Mouse (Mus musculus) embryonic stem cell, embryonic (primary cell): ENCODE data around the gene Gm20388.

Source experiments
- CTCF ChIA-PET, 4 experiments: fragments of 300-600 bp in 2 of 4; fragments of 350-600 bp in 2 of 4; sonication (Branson Sonifier 250); formaldehyde crosslinking; loops; one replicate each; lab custom pipeline; 2022; ENCODE audit warnings: inconsistent platforms in 2 of 4; lab: Charles Lee
- POLR2A ChIA-PET, 4 experiments: fragments of 300-600 bp in 2 of 4; fragments of 350-600 bp in 2 of 4; sonication (Branson Sonifier 250); formaldehyde crosslinking; loops; one replicate each; lab custom pipeline; 2022; ENCODE audit warnings: antibody characterized with exemption in 4 of 4, inconsistent platforms in 1 of 4; lab: Charles Lee

Gene Gm20388

GRCm38 (mm10) chr8:120476711-120477575 lies 566.3 kb downstream of the Gm20388 start:
- ChIA-PET POLR2A (interaction anchor here in 3 of 4 experiments (0.6 to 2.7 kb wide), 10 partner anchors 10 to 85 kb away, joined by 3 to 14 read pairs (median 3); no protein-coding TSS in a partner anchor), CTCF (interaction anchor here (0.5 to 1.0 kb wide), 10 partner anchors 8 to 195 kb away, joined by 3 to 8 read pairs (median 4); partner anchors contain the start of gene Gins2 (in 1 of the 4))

- POLR2A ChIA-PET, result interaction anchor here in 2 of 4 experiments (1.0 to 1.8 kb wide), 9 partner anchors 8 to 70 kb away, joined by 3 to 9 read pairs (median 3); no protein-coding TSS in a partner anchor
Observed at GRCm38 (mm10) chr8:120478754-120479153, 568.1 kb downstream of the Gm20388 start.

GRCm38 (mm10) chr8:120479691-120480090 lies 569.0 kb downstream of the Gm20388 start:
- CTCF ChIA-PET, result interaction anchor here in 2 of 4 experiments (0.6 to 1.6 kb wide), 3 partner anchors 9 to 81 kb away, joined by 4 to 7 read pairs (median 6); no protein-coding TSS in a partner anchor

More at GRCm38 (mm10) chr8:120478754-120479153, 568.1 kb downstream of the Gm20388 start:
- CTCF ChIA-PET, result interaction anchor here in 2 of 4 experiments (0.8 to 1.6 kb wide), 4 partner anchors 8 to 48 kb away, joined by 3 to 6 read pairs (median 4); no protein-coding TSS in a partner anchor

DNA sequence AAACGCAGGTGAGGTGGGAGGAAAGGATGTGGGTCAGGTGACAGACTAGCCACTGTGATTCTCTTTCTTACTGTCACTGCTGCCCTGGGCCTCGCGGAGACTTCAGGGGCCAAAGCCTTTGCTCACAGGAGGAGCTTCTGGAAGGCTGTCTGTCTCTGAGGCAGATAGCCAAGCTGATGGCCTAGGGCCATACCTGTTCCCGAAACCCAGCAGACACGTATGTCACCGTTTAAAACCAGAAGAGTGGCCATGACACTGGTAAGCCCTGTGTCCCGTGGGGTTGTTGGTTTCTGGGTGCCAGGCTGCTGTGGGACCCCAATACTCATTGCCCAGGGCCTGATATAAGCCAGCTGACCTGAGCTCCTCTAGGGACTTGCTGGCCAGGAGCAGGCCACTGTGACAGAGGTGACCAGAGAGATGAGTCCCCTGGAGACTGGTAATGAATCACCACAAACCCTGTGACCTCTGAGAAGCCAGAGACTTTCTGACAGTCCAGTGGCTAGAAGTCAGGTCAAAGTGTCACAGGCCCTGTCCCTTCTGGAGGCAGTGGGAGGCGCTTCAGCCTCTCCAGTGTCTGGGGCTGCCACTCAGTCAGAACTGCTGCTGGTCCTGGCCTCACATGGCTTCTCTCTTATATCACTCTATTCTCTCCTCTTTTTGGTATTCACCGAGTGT lies 571.5 kb downstream of the Gm20388 start:
- ChIA-PET CTCF (interaction anchor here in 1 of 4 experiments (0.7 kb wide), 1 partner anchor 53 kb away, joined by 5 read pairs; no protein-coding TSS in a partner anchor), POLR2A (interaction anchor here in 2 of 4 experiments (0.6 to 1.6 kb wide), 2 partner anchors 8 to 436 kb away, joined by 3 to 5 read pairs; no protein-coding TSS in a partner anchor)

More at GRCm38 (mm10) chr8:120479691-120480090, 569.0 kb downstream of the Gm20388 start:
- POLR2A ChIA-PET, result interaction anchor here in 2 of 4 experiments (1.3 to 1.8 kb wide), 3 partner anchors 8 to 14 kb away, joined by 3 to 9 read pairs (median 6); no protein-coding TSS in a partner anchor

DNA sequence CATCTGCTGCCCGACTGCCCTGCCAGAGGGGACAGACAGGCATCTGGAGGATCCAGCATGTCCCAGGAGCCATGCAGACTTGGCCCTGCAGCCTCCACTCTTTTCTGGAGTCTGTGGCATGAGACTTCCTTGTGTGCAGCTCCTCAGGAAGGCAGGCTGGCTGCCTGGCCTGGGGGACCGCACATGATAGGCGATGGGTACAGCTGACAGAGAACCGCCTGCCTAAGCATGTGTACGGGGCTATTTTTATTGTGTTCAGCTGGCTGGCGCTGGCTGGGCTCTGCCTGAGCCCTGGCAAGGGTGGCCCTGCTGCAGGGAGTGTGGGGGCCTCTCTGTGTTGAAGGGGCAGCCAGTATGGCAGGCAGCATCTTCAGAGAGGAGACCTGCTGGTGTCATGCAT lies 573.8 kb downstream of the Gm20388 start:
- ChIA-PET CTCF (no interaction called here), POLR2A (no interaction called here)

DNA sequence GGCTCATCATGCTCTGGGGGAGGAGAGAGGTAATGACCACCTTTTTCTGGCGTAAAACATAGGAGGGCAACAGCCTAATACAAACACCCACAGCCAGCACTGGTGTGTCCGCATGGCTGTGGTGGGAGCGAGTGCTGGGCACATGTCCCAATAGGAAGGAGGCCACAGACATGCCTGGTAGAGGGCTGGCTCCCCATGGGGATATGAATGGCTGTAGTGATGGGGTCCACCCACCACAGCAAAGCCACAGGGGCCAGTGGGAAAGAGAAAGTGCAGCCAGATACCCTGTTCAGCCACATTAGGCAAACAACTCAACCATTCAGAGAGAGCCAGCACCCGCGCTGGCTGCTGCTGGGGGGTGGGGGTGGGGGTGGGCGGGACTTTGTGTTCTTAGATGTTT lies 574.5 kb downstream of the Gm20388 start:
- CTCF ChIA-PET, result interaction anchor here in 2 of 4 experiments (0.7 to 0.8 kb wide), 2 partner anchors 24 to 55 kb away, joined by 3 to 7 read pairs; no protein-coding TSS in a partner anchor
- POLR2A ChIA-PET, result interaction anchor here in 2 of 4 experiments (0.7 to 1.1 kb wide), 2 partner anchors 19 to 77 kb away, joined by 3 to 7 read pairs; no protein-coding TSS in a partner anchor

DNA sequence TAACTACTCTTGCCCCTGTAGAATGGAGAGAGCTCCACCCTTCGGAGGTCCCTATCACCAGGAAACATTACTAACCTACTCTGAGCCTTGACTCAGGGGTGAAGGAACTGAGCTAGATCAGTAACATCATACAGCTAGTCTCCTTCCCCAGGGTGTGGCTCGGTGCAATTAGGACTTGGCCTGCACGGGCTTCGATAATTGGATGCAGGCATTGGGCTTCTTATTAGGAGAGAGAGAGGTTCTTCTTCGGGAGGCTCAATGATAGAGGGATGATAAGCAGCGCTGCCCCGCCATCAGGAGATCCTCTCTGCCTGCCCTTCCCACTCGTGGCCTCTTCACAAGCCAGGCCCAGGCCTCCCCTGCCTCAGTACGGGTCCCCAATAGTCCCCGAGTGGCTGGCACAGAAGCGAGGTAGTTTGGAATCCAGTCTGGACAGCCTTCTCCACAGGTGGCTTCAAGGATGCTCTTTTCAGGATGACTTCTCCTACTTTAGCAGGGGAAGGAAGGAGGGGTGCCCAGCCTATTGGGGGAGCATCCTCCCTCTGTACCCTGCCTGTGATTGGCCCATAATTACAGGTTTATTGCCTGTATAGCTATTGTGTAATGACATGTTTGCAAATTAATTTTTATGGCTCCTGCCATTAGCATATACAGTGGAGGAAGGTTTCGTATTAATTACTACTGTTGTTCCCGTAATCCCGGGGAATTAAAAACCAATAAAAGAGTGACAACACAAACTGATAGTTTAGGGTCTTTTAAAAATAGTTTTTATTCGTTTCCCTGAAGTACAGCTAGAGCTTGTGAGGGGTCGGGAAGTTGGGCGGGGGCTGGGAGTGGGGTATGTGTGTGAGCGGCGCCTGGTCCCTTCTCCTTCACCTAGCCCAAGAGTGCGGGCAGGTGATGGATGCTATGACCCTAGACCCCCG lies 575.2 kb downstream of the Gm20388 start:
- ChIA-PET CTCF (interaction anchor here in 3 of 4 experiments (0.7 to 1.9 kb wide), 5 partner anchors 24 to 83 kb away, joined by 3 to 7 read pairs (median 3); no protein-coding TSS in a partner anchor), POLR2A (interaction anchor here in 2 of 4 experiments (0.7 to 3.1 kb wide), 13 partner anchors 9 to 78 kb away, joined by 3 to 14 read pairs (median 6); no protein-coding TSS in a partner anchor)

GRCm38 (mm10) chr8:120486477-120487376 lies 576.1 kb downstream of the Gm20388 start:
- ChIA-PET POLR2A (interaction anchor here (0.6 to 3.6 kb wide), 34 partner anchors 8 to 276 kb away, joined by 3 to 19 read pairs (median 5); no protein-coding TSS in a partner anchor), CTCF (interaction anchor here in 3 of 4 experiments (0.6 to 1.9 kb wide), 14 partner anchors 15 to 159 kb away, joined by 3 to 6 read pairs (median 4); no protein-coding TSS in a partner anchor)

DNA sequence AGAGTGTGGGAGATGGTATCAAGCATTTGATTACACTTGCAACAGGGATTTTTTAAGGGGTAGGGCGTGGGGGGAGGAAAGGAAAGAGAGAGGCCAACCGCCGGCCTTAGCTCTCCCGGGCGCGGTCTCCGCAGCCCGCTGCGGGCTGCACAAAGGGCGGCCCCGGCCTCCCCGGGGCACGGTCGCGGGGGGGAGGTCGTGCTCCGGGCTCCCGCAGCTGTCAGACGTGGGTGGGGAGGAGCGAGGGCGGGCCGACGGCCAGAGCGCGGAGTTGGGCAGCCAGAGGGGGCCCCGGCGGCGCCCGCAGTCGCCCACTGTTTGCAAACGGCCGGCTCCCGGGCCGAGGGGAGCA lies 576.7 kb downstream of the Gm20388 start:
- ChIA-PET POLR2A (interaction anchor here (0.6 to 3.6 kb wide), 34 partner anchors 8 to 277 kb away, joined by 3 to 19 read pairs (median 4); no protein-coding TSS in a partner anchor), CTCF (interaction anchor here in 3 of 4 experiments (0.6 to 1.9 kb wide), 18 partner anchors 11 to 168 kb away, joined by 3 to 14 read pairs (median 4); no protein-coding TSS in a partner anchor)

- ChIA-PET CTCF (interaction anchor here in 3 of 4 experiments (0.6 to 1.9 kb wide), 21 partner anchors 11 to 491 kb away, joined by 3 to 14 read pairs (median 4); no protein-coding TSS in a partner anchor), POLR2A (interaction anchor here (0.5 to 3.6 kb wide), 45 partner anchors 9 to 1704 kb away, joined by 3 to 19 read pairs (median 4); no protein-coding TSS in a partner anchor)
Observed at GRCm38 (mm10) chr8:120487729-120488510, 577.3 kb downstream of the Gm20388 start.

DNA sequence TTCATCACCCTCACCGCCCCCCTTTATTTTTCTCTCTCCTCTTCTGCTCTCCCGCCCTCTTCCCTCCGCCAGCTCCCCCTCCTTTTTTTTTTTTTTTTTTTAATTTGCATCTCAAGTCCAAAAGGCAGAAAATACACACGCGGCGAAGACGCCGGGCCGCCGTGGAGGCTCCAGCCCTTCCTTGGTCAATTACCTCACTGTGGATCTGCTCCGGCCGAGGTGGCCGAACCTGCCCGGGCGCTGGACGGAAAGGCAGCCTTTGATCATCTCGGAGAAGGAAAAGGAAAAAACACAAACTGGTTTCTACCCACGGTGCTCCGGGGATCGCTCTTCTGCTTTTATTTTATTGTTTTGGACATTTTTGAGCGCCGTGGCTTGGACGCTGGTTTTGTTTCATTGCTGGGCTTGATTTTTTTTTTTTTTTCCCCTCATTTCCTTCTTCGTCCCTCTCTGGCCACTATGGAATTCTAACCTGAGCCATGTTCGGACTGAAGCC lies 578.0 kb downstream of the Gm20388 start:
- ChIA-PET POLR2A (interaction anchor here (0.6 to 3.6 kb wide), 27 partner anchors 10 to 1095 kb away, joined by 3 to 19 read pairs (median 4); no protein-coding TSS in a partner anchor), CTCF (interaction anchor here in 3 of 4 experiments (0.6 to 1.3 kb wide), 9 partner anchors 19 to 492 kb away, joined by 3 to 14 read pairs (median 4); no protein-coding TSS in a partner anchor)

DNA sequence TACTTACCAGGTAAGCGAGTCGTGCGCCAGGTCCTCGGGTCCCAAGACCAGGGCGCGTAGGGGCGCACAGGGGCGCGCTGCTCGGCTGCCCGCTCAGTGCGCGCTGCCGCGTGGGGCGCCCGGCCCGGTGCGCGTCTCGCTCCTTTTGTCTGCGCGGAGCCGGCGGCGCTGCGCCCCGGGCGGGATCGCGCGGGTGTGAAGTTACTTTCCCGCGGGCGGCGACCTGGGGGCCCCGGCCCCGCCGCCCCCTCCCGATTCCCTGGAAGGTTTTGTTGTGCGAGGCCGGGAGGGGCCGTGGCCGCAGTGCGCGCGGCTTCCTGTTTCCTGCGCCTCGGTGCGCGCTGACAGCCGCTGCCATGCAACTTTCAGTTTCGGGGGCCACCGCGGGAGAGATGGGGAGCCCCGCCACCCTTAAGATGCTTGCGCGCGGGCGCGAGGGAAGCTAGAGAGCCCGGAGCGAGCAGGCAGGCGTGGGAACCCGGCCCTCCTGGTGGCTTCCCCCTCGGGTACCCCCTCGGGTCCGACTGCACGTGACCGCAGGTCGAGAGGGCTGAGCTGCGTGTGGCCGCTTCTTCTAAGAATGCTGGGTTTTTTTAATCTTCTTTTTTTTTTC lies 578.6 kb downstream of the Gm20388 start:
- CTCF ChIA-PET, result interaction anchor here in 1 of 4 experiments (1.5 kb wide), 1 partner anchor 188 kb away, joined by 4 read pairs; no protein-coding TSS in a partner anchor
- POLR2A ChIA-PET, result interaction anchor here in 2 of 4 experiments (0.6 to 3.6 kb wide), 17 partner anchors 8 to 105 kb away, joined by 3 to 19 read pairs (median 5); no protein-coding TSS in a partner anchor

- CTCF ChIA-PET, result interaction anchor here (0.6 to 1.5 kb wide), 7 partner anchors 13 to 189 kb away, joined by 3 to 11 read pairs (median 3); no protein-coding TSS in a partner anchor
- POLR2A ChIA-PET, result interaction anchor here in 3 of 4 experiments (0.6 to 3.6 kb wide), 23 partner anchors 9 to 82 kb away, joined by 3 to 19 read pairs (median 4); no protein-coding TSS in a partner anchor
Observed at GRCm38 (mm10) chr8:120489771-120490281, 579.2 kb downstream of the Gm20388 start.
